In genomic region chr2:166154749-166155453, GRCm38 (mm10) we compare ENCODE assay signal across 7 mouse cellular contexts. TPM values are rescaled to one million over a fixed set of nuclear protein-coding genes. Genes with fewer than 3 reads are reported as not detected.
DNase-seq lines count a peak whose midpoint lies in the region; ATAC-seq and TF ChIP-seq lines count a peak whose summit lies in the region.

No protein-coding gene starts in this region.

- no peak for TF ChIP-seq POLR2A in small intestine, adult 2 months (IDR thresholded peaks at IDR 0.05; ENCODE audit: low read depth, low read length)

- H3K27me3 ChIP-seq in heart, embryonic 12.5 days (replicated peaks) = no peaks in the 10 kb centered on the region
- no peaks in the 10 kb centered on the region for H3K27me3 ChIP-seq in small intestine, adult 2 months (ENCODE audit: control insufficient read depth, insufficient read depth, low read length)

- TF ChIP-seq CTCF in small intestine, adult 2 months (IDR thresholded peaks at IDR 0.05; ENCODE audit: extremely low read depth, insufficient read length, insufficient replicate concordance, low read depth, low read length) = no peak

- peak overlapping the region; percentile 83 for H3K4me2 ChIP-seq in heart, embryonic 12.5 days

- peak overlapping the region; percentile 92 for H3K4me3 ChIP-seq in brown adipose tissue, adult 24 weeks (ENCODE audit: insufficient read depth, low read depth, low read length)
- peak overlapping the region; percentile 84 for H3K4me3 ChIP-seq in heart, embryonic 12.5 days
- H3K4me3 ChIP-seq in macrophage (ENCODE audit: inconsistent target) = peak overlapping the region; percentile 30
- H3K4me3 ChIP-seq in small intestine, adult 2 months (ENCODE audit: low read depth, low read length) = peak overlapping the region; percentile 69

- peak; percentile 38 for DNase-seq in ovary, postnatal 10 days (ENCODE audit: low spot score)
- no peak for DNase-seq in ovary, postnatal 14 days (ENCODE audit: low spot score)
- DNase-seq in layer of hippocampus, postnatal 14 days (ENCODE audit: low spot score in 2 of 2) = peak; percentile 34 to 48

- ATAC-seq in heart, embryonic 12.5 days (ENCODE audit: insufficient number of reproducible peaks, low FRiP score) = peak; percentile 53; the same call in 1 of the 2 replicates

- no peaks in the 10 kb centered on the region for H3K36me3 ChIP-seq in heart, embryonic 12.5 days
- no peaks in the 10 kb centered on the region for H3K36me3 ChIP-seq in macrophage (ENCODE audit: inconsistent target)
- no peaks in the 10 kb centered on the region for H3K36me3 ChIP-seq in small intestine, adult 2 months (ENCODE audit: control insufficient read depth, insufficient read depth, low read length)

- H3K9ac ChIP-seq in heart, embryonic 12.5 days = peak overlapping the region; percentile 96

- H3K79me2 ChIP-seq in macrophage (ENCODE audit: inconsistent target) = peaks cover 36% of the 10 kb centered on the region; the same call in 1 of the 2 replicates

- peak overlapping the region; percentile 81 for H3K27ac ChIP-seq in brown adipose tissue, adult 24 weeks (replicated peaks; ENCODE audit: low read depth, low read length)
- H3K27ac ChIP-seq in heart, embryonic 12.5 days (ENCODE audit: poor library complexity, severe bottlenecking) = peak overlapping the region; percentile 86
- H3K27ac ChIP-seq in macrophage = peak overlapping the region; percentile 33; the same call in 1 of the 2 replicates
- H3K27ac ChIP-seq in small intestine, adult 2 months (ENCODE audit: insufficient read depth, low read depth, low read length) = peak overlapping the region; percentile 68

- no peaks in the 10 kb centered on the region for H3K9me3 ChIP-seq in heart, embryonic 12.5 days (replicated peaks)

- under 1% methylated on average over 93 of the region's 95 CpGs for WGBS in heart, embryonic 12.5 days
- under 1% methylated on average over 50 of the region's 95 CpGs for WGBS in macrophage (ENCODE audit: missing documents)
- under 1% methylated on average over 91 of the region's 95 CpGs for WGBS in small intestine, adult 2 months

- peaks cover 19% of the 10 kb centered on the region for H3K4me1 ChIP-seq in brown adipose tissue, adult 24 weeks (ENCODE audit: control insufficient read depth, insufficient read depth, insufficient read length, low read length)
- peaks cover 47% of the 10 kb centered on the region for H3K4me1 ChIP-seq in heart, embryonic 12.5 days (replicated peaks)
- H3K4me1 ChIP-seq in small intestine, adult 2 months (ENCODE audit: control insufficient read depth, insufficient read depth, insufficient read length, low read length) = peaks cover 25% of the 10 kb centered on the region

RNA-seq across cellular contexts. Expression of gene Sulf2, which starts 0.6 kb away (rescaled TPM):
- polyA plus RNA-seq in brown adipose tissue, adult 24 weeks (2012; ENCODE audit: insufficient read depth, insufficient read length, missing spikeins) = 40.8 and 47.5 TPM in 2 replicates
- 136 and 137 TPM in 2 replicates for polyA plus RNA-seq in heart, embryonic 12.5 days (2016; fragmentation: Nextera tagmentation; extraction: Ambion mirVana)
- total RNA-seq in layer of hippocampus, postnatal 14 days (2021) = 100 to 1,000 TPM; 198 to 202 TPM
- total RNA-seq in macrophage (2018; cell fraction: chromatin; rRNA removed) = 10 to 100 TPM in 17 of 26 experiments, 1 to 10 TPM in 8, under 1 TPM in 1; 0.74 to 78.5 (median 15.2) TPM
- total RNA-seq in macrophage (2018; cell fraction: cytosol; rRNA removed) = 100 to 1,000 TPM in 5 of 26 experiments, 10 to 100 TPM in 21; 11.9 to 121 (median 44.9) TPM
- 100 to 1,000 TPM in 7 of 26 experiments, 10 to 100 TPM in 18, 1 to 10 TPM in 1; 9.4 to 128 (median 26.3) TPM for total RNA-seq in macrophage (2018; cell fraction: nucleus; rRNA removed)
- polyA plus RNA-seq in macrophage (2018) = 81.3 to 174 TPM (median 111 TPM) in 3 replicates
- 35.8 and 75.6 TPM in 2 replicates for polyA plus RNA-seq in small intestine, adult 2 months (2012; rRNA removed)

Comparison
In these comparisons a context has a peak if more than half of its experiments do, and no peak if none do; other contexts are left out.
1. H3K27ac ChIP-seq: peak in every context shown above with its lines; median percentile 86 in heart, embryonic 12.5 days; 81 in brown adipose tissue, adult 24 weeks; 68 in small intestine, adult 2 months; 33 in macrophage.
2. H3K4me3 ChIP-seq: peak in every context shown above with its lines; median percentile 92 in brown adipose tissue, adult 24 weeks; 84 in heart, embryonic 12.5 days; 69 in small intestine, adult 2 months; 30 in macrophage.